Comparison of ENCODE assay signal across 13 mouse cellular contexts in genomic region chr5:4931539-4932143, GRCm38 (mm10).
"Had no signal": no experiment of that assay in that cellular context is flagged by ENCODE, and none has a peak within 500 bp of the region (broad histone marks: within the 10 kb centered on the region; RNA-seq: fewer than 3 reads in every experiment).

No protein-coding gene starts in this region.

- H3K9ac ChIP-seq: liver, embryonic 15.5 days; midbrain, embryonic 15.5 days; neural tube, embryonic 12.5 days had no signal

- H3K9me3 ChIP-seq: liver, embryonic 15.5 days; megakaryocyte, embryonic 14.5 days; midbrain, embryonic 15.5 days; neural tube, embryonic 12.5 days had no signal

- H3K4me1 ChIP-seq: liver, embryonic 15.5 days; neural tube, embryonic 12.5 days had no signal

- H3K27me3 ChIP-seq: liver, embryonic 15.5 days; megakaryocyte, embryonic 14.5 days; midbrain, embryonic 15.5 days; neural tube, embryonic 12.5 days had no signal

- H3K4me3 ChIP-seq: liver, embryonic 15.5 days; megakaryocyte, embryonic 14.5 days; midbrain, embryonic 15.5 days; neural tube, embryonic 12.5 days had no signal

- DNase-seq: kidney, adult 18-20 months; kidney, postnatal 25 days; layer of hippocampus, adult 9-11 months; thymus, adult 2 months; thymus, postnatal 25 days had no signal

- H3K27ac ChIP-seq: liver, embryonic 15.5 days; macrophage; midbrain, embryonic 15.5 days; neural tube, embryonic 12.5 days had no signal

- H3K36me3 ChIP-seq: liver, embryonic 15.5 days; midbrain, embryonic 15.5 days; neural tube, embryonic 12.5 days had no signal

- H3K4me2 ChIP-seq: liver, embryonic 11.5 days; liver, embryonic 15.5 days; midbrain, embryonic 11.5 days; midbrain, embryonic 15.5 days; neural tube, embryonic 12.5 days had no signal

- ATAC-seq: inflammation-experienced regulatory T-cells, adult 6 months; midbrain, embryonic 15.5 days had no signal
